In genomic region chr5:73383647-73383970, GRCm38 (mm10) we compare ENCODE assay signal across 13 mouse cellular contexts. TPM values are rescaled to one million over a fixed set of nuclear protein-coding genes. Genes with fewer than 3 reads are reported as not detected.
DNase-seq lines count a peak whose midpoint lies in the region; ATAC-seq and TF ChIP-seq lines count a peak whose summit lies in the region.
"Had no signal": no experiment of that assay in that cellular context is flagged by ENCODE, and none has a peak within 500 bp of the region (broad histone marks: within the 10 kb centered on the region; RNA-seq: fewer than 3 reads in every experiment).

No protein-coding gene starts in this region.

- H3K9ac ChIP-seq in kidney, embryonic 16.5 days (replicated peaks; ENCODE audit: low read length) = no peak overlapping the region
- no peak overlapping the region for H3K9ac ChIP-seq in CH12.LX (ENCODE audit: insufficient read depth, low read depth)
- H3K9ac ChIP-seq in midbrain, embryonic 15.5 days = no peak overlapping the region
- H3K9ac ChIP-seq: lung, embryonic 14.5 days had no signal

- in situ Hi-C loops in CH12.LX (cut with MboI; ENCODE audit: low pct_ligation_motif_present, low pct_unique_long_range_greater_than_20kb, low sequenced_read_pairs) = loop anchor here (5.0 kb wide), 2 partner anchors 246 to 401 kb away; no protein-coding TSS in a partner anchor

- peaks cover 9% of the 10 kb centered on the region for H3K27me3 ChIP-seq in kidney, embryonic 16.5 days (ENCODE audit: insufficient read depth, low read length)
- no peaks in the 10 kb centered on the region for H3K27me3 ChIP-seq in CH12.LX (replicated peaks)
- peaks cover 3% of the 10 kb centered on the region for H3K27me3 ChIP-seq in midbrain, embryonic 15.5 days (replicated peaks)

- H3K27ac ChIP-seq in kidney, embryonic 16.5 days (ENCODE audit: low read length) = no peak overlapping the region
- no peak overlapping the region for H3K27ac ChIP-seq in CH12.LX (ENCODE audit: insufficient read depth, low read depth)
- H3K27ac ChIP-seq in midbrain, embryonic 15.5 days = no peak overlapping the region

- no peaks in the 10 kb centered on the region for H3K36me3 ChIP-seq in kidney, embryonic 16.5 days (ENCODE audit: insufficient read depth, low read length)
- H3K36me3 ChIP-seq in CH12.LX (replicated peaks in 1 of 2; ENCODE audit: control insufficient read depth in 1 of 2, insufficient read depth in 1 of 2, low read length in 1 of 2) = no peaks in the 10 kb centered on the region
- H3K36me3 ChIP-seq in midbrain, embryonic 15.5 days (replicated peaks) = no peaks in the 10 kb centered on the region

- WGBS in kidney, embryonic 16.5 days = 28% methylated on average over 4 of the region's 4 CpGs
- WGBS in midbrain, embryonic 15.5 days = 29% methylated on average over 4 of the region's 4 CpGs

- dilution Hi-C loops in CH12.LX (cut with MboI; ENCODE audit: extremely low pct_ligation_motif_present, extremely low pct_unique_long_range_greater_than_20kb, low sequenced_read_pairs) = no loop called here

- no peak for TF ChIP-seq POLR2A in CH12.LX (IDR thresholded peaks at IDR 0.05; ENCODE audit: low read depth, low read length)

- no peak for ATAC-seq in kidney, embryonic 16.5 days (ENCODE audit: low FRiP score, low TSS enrichment)
- peak; percentile 70 for ATAC-seq in midbrain, embryonic 15.5 days (replicated peaks)

- no peaks in the 10 kb centered on the region for H3K79me2 ChIP-seq in CH12.LX (replicated peaks; ENCODE audit: control insufficient read depth, extremely low read depth, insufficient read depth, poor library complexity, severe bottlenecking)

- TF ChIP-seq CTCF in CH12.LX (conservative IDR thresholded peaks at IDR 0.05 in 1 of 2, IDR thresholded peaks at IDR 0.05 in 1 of 2; ENCODE audit: low read depth in 2 of 2, low read length in 2 of 2) = no peak

- no peak for TF ChIP-seq EP300 in CH12.LX (IDR thresholded peaks at IDR 0.05; ENCODE audit: low read length)

- no peaks in the 10 kb centered on the region for H3K9me3 ChIP-seq in kidney, embryonic 16.5 days (ENCODE audit: low read length)
- H3K9me3 ChIP-seq in CH12.LX (replicated peaks; ENCODE audit: low read length) = no peaks in the 10 kb centered on the region
- H3K9me3 ChIP-seq in midbrain, embryonic 15.5 days = no peaks in the 10 kb centered on the region

- H3K4me2 ChIP-seq in kidney, embryonic 16.5 days (replicated peaks; ENCODE audit: low read depth, low read length) = no peak overlapping the region
- H3K4me2 ChIP-seq in CH12.LX (ENCODE audit: insufficient read depth, low read depth, poor library complexity, severe bottlenecking) = peak overlapping the region; percentile 54
- no peak overlapping the region for H3K4me2 ChIP-seq in midbrain, embryonic 15.5 days
- H3K4me2 ChIP-seq: lung, embryonic 14.5 days had no signal

- no peak overlapping the region for H3K4me3 ChIP-seq in kidney, embryonic 16.5 days (ENCODE audit: low read length)
- H3K4me3 ChIP-seq in CH12.LX (replicated peaks in 1 of 3; ENCODE audit: low read depth in 2 of 3, low read length in 2 of 3, poor library complexity in 1 of 3) = no peak overlapping the region
- no peak overlapping the region for H3K4me3 ChIP-seq in midbrain, embryonic 15.5 days

- DNase-seq in kidney, adult 11 months = peak; percentile 15
- DNase-seq in CH12.LX (ENCODE audit: extremely low read depth) = peak; percentile 66
- peak; percentile 64 for DNase-seq in kidney, adult 9 months
- DNase-seq in testis, postnatal 10 days (ENCODE audit: low spot score) = no peak
- DNase-seq in yolk sac, embryonic 10.5 days (ENCODE audit: low spot score) = no peak

- peaks cover 6% of the 10 kb centered on the region; the same call in 1 of the 2 replicates for H3K4me1 ChIP-seq in kidney, embryonic 16.5 days (ENCODE audit: insufficient read depth, low read length)
- H3K4me1 ChIP-seq in CH12.LX (ENCODE audit: control insufficient read depth in 1 of 2, insufficient read depth in 2 of 2) = peaks cover 8 to 31% of the 10 kb centered on the region in 2 experiments
- peaks cover 6% of the 10 kb centered on the region; the same call in 1 of the 2 replicates for H3K4me1 ChIP-seq in midbrain, embryonic 15.5 days

- no peak for TF ChIP-seq RAD21 in CH12.LX (IDR thresholded peaks at IDR 0.05; ENCODE audit: low read depth, low read length)

TF ChIP-seq in CH12.LX, 34 proteins besides CTCF, POLR2A, EP300 and RAD21:
- TF ChIP-seq NELFE (IDR thresholded peaks at IDR 0.05; ENCODE audit: low read depth, low read length) = no peak
- TF ChIP-seq ZC3H11A (IDR thresholded peaks at IDR 0.05; ENCODE audit: low read depth, low read length) = no peak
- no peak for TF ChIP-seq MAX (IDR thresholded peaks at IDR 0.05; ENCODE audit: low read length)
- TF ChIP-seq ZNF384 (IDR thresholded peaks at IDR 0.05; ENCODE audit: low read depth, low read length) = peak; percentile 48; the same call in 1 of the 2 replicates
- no peak for TF ChIP-seq MXI1 (IDR thresholded peaks at IDR 0.05; ENCODE audit: low read depth, low read length)

RNA-seq across cellular contexts. Expression of gene Cwh43, which starts 22.3 kb away (rescaled TPM):
- 1.3 and 1.4 TPM in 2 replicates for polyA plus RNA-seq in kidney, embryonic 16.5 days (2015; fragmentation: Nextera tagmentation; extraction: Ambion mirVana)
- total RNA-seq in CH12.LX (2012; rRNA removed) (not detected in 2 replicates), CH12.LX (2014; rRNA removed) (not detected in 2 replicates)
- polyA plus RNA-seq in CH12.LX (2012; ENCODE audit: insufficient read length, low read depth) = not detected in 2 replicates
- 0.28 and 0.59 TPM in 2 replicates for polyA plus RNA-seq in midbrain, embryonic 15.5 days (2015; fragmentation: Nextera tagmentation; extraction: Ambion mirVana)
- total RNA-seq: granulocyte monocyte progenitor cell, adult 5-6 weeks; heart, postnatal 14 days had no signal
- polyA plus RNA-seq: adrenal gland, adult 2 months; CD4-positive, CD25-positive, alpha-beta regulatory T cell, adult 4 months; limb, embryonic 11.5 days; lung, embryonic 14.5 days had no signal

RNA-seq across cellular contexts. Expression of gene Ociad2, which starts 42.8 kb away (rescaled TPM):
- 11.4 and 11.8 TPM in 2 replicates for polyA plus RNA-seq in kidney, embryonic 16.5 days (2015; fragmentation: Nextera tagmentation; extraction: Ambion mirVana)
- 5.3 and 6.3 TPM in 2 replicates for total RNA-seq in CH12.LX (2012; rRNA removed)
- 1.9 and 2.3 TPM in 2 replicates for total RNA-seq in CH12.LX (2014; rRNA removed)
- polyA plus RNA-seq in CH12.LX (2012; ENCODE audit: insufficient read length, low read depth) = 3.2 and 4.4 TPM in 2 replicates
- polyA plus RNA-seq in midbrain, embryonic 15.5 days (2015; fragmentation: Nextera tagmentation; extraction: Ambion mirVana) = 25.3 and 27.3 TPM in 2 replicates

Comparison
In these comparisons a context has a peak if more than half of its experiments do, and no peak if none do; other contexts are left out.
1. DNase-seq: peak in kidney, adult 11 months (single experiment), CH12.LX (single experiment) and kidney, adult 9 months (single experiment); none in testis, postnatal 10 days (single experiment) and yolk sac, embryonic 10.5 days (single experiment).